In genomic region chr11:17352148-17353130, GRCm38 (mm10) we compare ENCODE assay signal across 10 mouse cellular contexts.
DNase-seq lines count a peak whose midpoint lies in the region; ATAC-seq lines count a peak whose summit lies in the region.
"Had no signal": no experiment of that assay in that cellular context is flagged by ENCODE, and none has a peak within 500 bp of the region (broad histone marks: within the 10 kb centered on the region; RNA-seq: fewer than 3 reads in every experiment).

No protein-coding gene starts in this region.

- peak overlapping the region; percentile 68 for H3K27ac ChIP-seq in hindbrain, embryonic 13.5 days
- no peak overlapping the region; the same call in 1 of the 2 replicates for H3K27ac ChIP-seq in midbrain, embryonic 13.5 days
- H3K27ac ChIP-seq in intestine, embryonic 15.5 days: no peak overlapping the region
- H3K27ac ChIP-seq in limb, embryonic 10.5 days: no peak overlapping the region

- H3K36me3 ChIP-seq in hindbrain, embryonic 13.5 days: no peaks in the 10 kb centered on the region
- H3K36me3 ChIP-seq in midbrain, embryonic 13.5 days: no peaks in the 10 kb centered on the region
- H3K36me3 ChIP-seq in intestine, embryonic 15.5 days: no peaks in the 10 kb centered on the region
- H3K36me3 ChIP-seq in limb, embryonic 10.5 days: no peaks in the 10 kb centered on the region

- DNase-seq in frontal cortex, postnatal 14 days (ENCODE audit: low spot score in 2 of 2): no peak
- DNase-seq in ZHBTc4 (ENCODE audit: low read depth, low spot score): peak; percentile 13
- DNase-seq in spleen, postnatal 14 days (ENCODE audit: low spot score in 2 of 2): no peak
- DNase-seq in limb, embryonic 10.5 days (ENCODE audit: low spot score): no peak
- DNase-seq: lung, adult 18-20 months; right cerebral cortex, postnatal 25 days had no signal

- no peaks in the 10 kb centered on the region for H3K27me3 ChIP-seq in hindbrain, embryonic 13.5 days
- no peaks in the 10 kb centered on the region for H3K27me3 ChIP-seq in midbrain, embryonic 13.5 days
- no peaks in the 10 kb centered on the region for H3K27me3 ChIP-seq in intestine, embryonic 15.5 days (replicated peaks)
- no peaks in the 10 kb centered on the region for H3K27me3 ChIP-seq in limb, embryonic 10.5 days (ENCODE audit: low read depth, poor library complexity, severe bottlenecking)

- ATAC-seq in frontal cortex, adult (ENCODE audit: low TSS enrichment): peak; percentile 57
- ATAC-seq in hindbrain, embryonic 13.5 days (ENCODE audit: low FRiP score): peak; percentile 88
- peak; percentile 90 for ATAC-seq in midbrain, embryonic 13.5 days
- no peak for ATAC-seq in intestine, embryonic 15.5 days

- H3K4me2 ChIP-seq in hindbrain, embryonic 13.5 days: no peak overlapping the region
- no peak overlapping the region for H3K4me2 ChIP-seq in midbrain, embryonic 13.5 days (replicated peaks)
- H3K4me2 ChIP-seq in intestine, embryonic 15.5 days (replicated peaks): no peak overlapping the region

- no peak overlapping the region for H3K4me3 ChIP-seq in hindbrain, embryonic 13.5 days
- H3K4me3 ChIP-seq in midbrain, embryonic 13.5 days (replicated peaks): no peak overlapping the region
- H3K4me3 ChIP-seq in intestine, embryonic 15.5 days (replicated peaks): no peak overlapping the region
- no peak overlapping the region for H3K4me3 ChIP-seq in limb, embryonic 10.5 days

- 49% methylated on average over 17 of the region's 17 CpGs for WGBS in hindbrain, embryonic 13.5 days
- WGBS in midbrain, embryonic 13.5 days: 67% methylated on average over 17 of the region's 17 CpGs
- WGBS in intestine, embryonic 15.5 days: 71% methylated on average over 17 of the region's 17 CpGs
- 64% methylated on average over 17 of the region's 17 CpGs for WGBS in limb, embryonic 10.5 days

- peaks cover 17% of the 10 kb centered on the region for H3K4me1 ChIP-seq in hindbrain, embryonic 13.5 days (replicated peaks)
- H3K4me1 ChIP-seq in midbrain, embryonic 13.5 days (replicated peaks): peaks cover 17% of the 10 kb centered on the region
- no peaks in the 10 kb centered on the region for H3K4me1 ChIP-seq in intestine, embryonic 15.5 days (replicated peaks)
- H3K4me1 ChIP-seq in limb, embryonic 10.5 days: peaks cover 15% of the 10 kb centered on the region

- no peaks in the 10 kb centered on the region for H3K9me3 ChIP-seq in hindbrain, embryonic 13.5 days
- no peaks in the 10 kb centered on the region for H3K9me3 ChIP-seq in midbrain, embryonic 13.5 days
- H3K9me3 ChIP-seq in intestine, embryonic 15.5 days: no peaks in the 10 kb centered on the region
- H3K9me3 ChIP-seq in limb, embryonic 10.5 days (replicated peaks): no peaks in the 10 kb centered on the region

- H3K9ac ChIP-seq in hindbrain, embryonic 13.5 days: no peak overlapping the region
- H3K9ac ChIP-seq in midbrain, embryonic 13.5 days (replicated peaks): no peak overlapping the region
- no peak overlapping the region for H3K9ac ChIP-seq in intestine, embryonic 15.5 days
